Mouse (Mus musculus): ENCODE data around the gene Trim54. TPM values are rescaled to one million over a fixed set of nuclear protein-coding genes. Genes with fewer than 3 reads are reported as not detected.
A peak's percentile ranks its signal among the peaks of the same experiment; 100 is the strongest.

Trim54 gene
- polyA plus RNA-seq, 1 experiment from 2014 or later: 1.7 TPM

GRCm38 (mm10) chr5:31086606-31087005 lies 29.9 kb upstream of the Trim54 start:
- no peak overlapping the region for H3K9ac ChIP-seq
- H3K27ac ChIP-seq: no peak overlapping the region
- no peaks in the 10 kb centered on the region for H3K9me3 ChIP-seq
- 40% methylated on average over 7 of the region's 7 CpGs for WGBS
- H3K4me2 ChIP-seq (replicated peaks): no peak overlapping the region
- ATAC-seq (ENCODE audit: insufficient number of reproducible peaks, insufficient read depth, low FRiP score, low TSS enrichment): no peak
- no peaks in the 10 kb centered on the region for H3K36me3 ChIP-seq
- H3K27me3 ChIP-seq: peaks cover 61% of the 10 kb centered on the region
- no peak overlapping the region for H3K4me3 ChIP-seq
- H3K4me1 ChIP-seq: no peaks in the 10 kb centered on the region

- no peak overlapping the region for H3K9ac ChIP-seq
- H3K27me3 ChIP-seq: peaks cover 64% of the 10 kb centered on the region
- H3K9me3 ChIP-seq: no peaks in the 10 kb centered on the region
- no peak overlapping the region for H3K4me3 ChIP-seq
- WGBS: 81% methylated on average over 2 of the region's 2 CpGs
- ATAC-seq (ENCODE audit: insufficient number of reproducible peaks, insufficient read depth, low FRiP score, low TSS enrichment): no peak
- H3K27ac ChIP-seq: no peak overlapping the region
- no peaks in the 10 kb centered on the region for H3K36me3 ChIP-seq
- no peaks in the 10 kb centered on the region for H3K4me1 ChIP-seq
- no peak overlapping the region for H3K4me2 ChIP-seq (replicated peaks)
These were observed 29.4 kb upstream of the Trim54 start for GRCm38 (mm10) chr5:31087131-31087530.

GRCm38 (mm10) chr5:31092231-31092975 lies 24.1 kb upstream of the Trim54 start:
- WGBS: under 1% methylated on average over 48 of the region's 53 CpGs
- Histone ChIP-seq H3K27ac (no peak overlapping the region), H3K4me1 (peaks cover 30% of the 10 kb centered on the region), H3K4me3 (peak overlapping the region; percentile 38), H3K36me3 (no peaks in the 10 kb centered on the region), H3K9me3 (no peaks in the 10 kb centered on the region), H3K4me2 (replicated peaks) (peak overlapping the region; percentile 66), H3K27me3 (peaks cover 100% of the 10 kb centered on the region), H3K9ac (no peak overlapping the region)
- no peak for ATAC-seq (ENCODE audit: insufficient number of reproducible peaks, insufficient read depth, low FRiP score, low TSS enrichment)

- Histone ChIP-seq H3K36me3 (no peaks in the 10 kb centered on the region), H3K27me3 (peaks cover 98% of the 10 kb centered on the region), H3K9ac (peak overlapping the region; percentile 44; the same call in 1 of the 2 replicates), H3K27ac (no peak overlapping the region), H3K4me3 (peak overlapping the region; percentile 38), H3K9me3 (no peaks in the 10 kb centered on the region), H3K4me2 (replicated peaks) (peak overlapping the region; percentile 66), H3K4me1 (peaks cover 30% of the 10 kb centered on the region)
- no peak for ATAC-seq (ENCODE audit: insufficient number of reproducible peaks, insufficient read depth, low FRiP score, low TSS enrichment)
- 1% methylated on average over 51 of the region's 54 CpGs for WGBS
These were observed 23.1 kb upstream of the Trim54 start for GRCm38 (mm10) chr5:31093151-31094041.

- H3K9me3 ChIP-seq: no peaks in the 10 kb centered on the region
- H3K36me3 ChIP-seq: no peaks in the 10 kb centered on the region
- peak overlapping the region; percentile 35 for H3K4me2 ChIP-seq (replicated peaks)
- no peak overlapping the region for H3K9ac ChIP-seq
- peaks cover 30% of the 10 kb centered on the region for H3K4me1 ChIP-seq
- H3K27ac ChIP-seq: no peak overlapping the region
- no peak for ATAC-seq (ENCODE audit: insufficient number of reproducible peaks, insufficient read depth, low FRiP score, low TSS enrichment)
- H3K27me3 ChIP-seq: peaks cover 98% of the 10 kb centered on the region
- 1% methylated on average over 29 of the region's 29 CpGs for WGBS
- H3K4me3 ChIP-seq: peak overlapping the region; percentile 23
These were observed 22.3 kb upstream of the Trim54 start for GRCm38 (mm10) chr5:31094100-31094798.

GRCm38 (mm10) chr5:31094799-31095691 lies 21.5 kb upstream of the Trim54 start:
- H3K27me3 ChIP-seq: peaks cover 94% of the 10 kb centered on the region
- H3K4me3 ChIP-seq: peak overlapping the region; percentile 23
- no peaks in the 10 kb centered on the region for H3K36me3 ChIP-seq
- no peaks in the 10 kb centered on the region for H3K9me3 ChIP-seq
- no peak for ATAC-seq (ENCODE audit: insufficient number of reproducible peaks, insufficient read depth, low FRiP score, low TSS enrichment)
- H3K4me2 ChIP-seq (replicated peaks): peak overlapping the region; percentile 35
- H3K9ac ChIP-seq: no peak overlapping the region
- H3K27ac ChIP-seq: no peak overlapping the region
- peaks cover 30% of the 10 kb centered on the region for H3K4me1 ChIP-seq
- WGBS: under 1% methylated on average over 59 of the region's 59 CpGs

GRCm38 (mm10) chr5:31095711-31096480 lies 20.6 kb upstream of the Trim54 start:
- Histone ChIP-seq H3K4me1 (peaks cover 30% of the 10 kb centered on the region), H3K4me2 (replicated peaks) (peak overlapping the region; percentile 35; the same call in 1 of the 2 replicates), H3K4me3 (no peak overlapping the region; the same call in 1 of the 2 replicates), H3K27me3 (peaks cover 86% of the 10 kb centered on the region), H3K36me3 (no peaks in the 10 kb centered on the region), H3K27ac (no peak overlapping the region), H3K9ac (no peak overlapping the region), H3K9me3 (no peaks in the 10 kb centered on the region)
- ATAC-seq (ENCODE audit: insufficient number of reproducible peaks, insufficient read depth, low FRiP score, low TSS enrichment): no peak
- WGBS: 32% methylated on average over 11 of the region's 11 CpGs

GRCm38 (mm10) chr5:31105814-31106335 lies 10.6 kb upstream of the Trim54 start, which contains the start of gene Dnajc5g:
TSS of gene Dnajc5g (plus strand) at chr5:31106285.
- no peak within 1 kb of the TSS for H3K9ac ChIP-seq
- no peaks in the 10 kb centered on the region for H3K36me3 ChIP-seq
- no peak within 1 kb of the TSS for H3K27ac ChIP-seq
- H3K4me2 ChIP-seq (replicated peaks): no peak within 1 kb of the TSS
- H3K4me1 ChIP-seq: no peaks in the 10 kb centered on the region
- 84% methylated on average over 9 of the region's 9 CpGs for whole genome bisulfite sequencing
- no peaks in the 10 kb centered on the region for H3K9me3 ChIP-seq
- no peak for ATAC-seq (ENCODE audit: insufficient number of reproducible peaks, insufficient read depth, low FRiP score, low TSS enrichment)
- no peaks in the 10 kb centered on the region for H3K27me3 ChIP-seq
- no peak within 1 kb of the TSS for H3K4me3 ChIP-seq

- Histone ChIP-seq H3K4me3 (no peak within 1 kb of the TSS), H3K36me3 (no peaks in the 10 kb centered on the region), H3K27ac (no peak within 1 kb of the TSS), H3K9me3 (no peaks in the 10 kb centered on the region), H3K4me2 (replicated peaks) (no peak within 1 kb of the TSS), H3K4me1 (no peaks in the 10 kb centered on the region), H3K9ac (no peak within 1 kb of the TSS), H3K27me3 (no peaks in the 10 kb centered on the region)
- 92% methylated on average over 18 of the region's 18 CpGs for WGBS
- ATAC-seq (ENCODE audit: insufficient number of reproducible peaks, insufficient read depth, low FRiP score, low TSS enrichment): no peak
These were observed 8.5 kb upstream of the Trim54 start, which contains the start of gene Slc30a3 for GRCm38 (mm10) chr5:31108000-31108490. TSS of gene Slc30a3 (minus strand) at chr5:31108237.

- no peaks in the 10 kb centered on the region for H3K27me3 ChIP-seq
- no peak overlapping the region for H3K4me3 ChIP-seq
- no peaks in the 10 kb centered on the region for H3K36me3 ChIP-seq
- no peak overlapping the region for H3K9ac ChIP-seq
- no peaks in the 10 kb centered on the region for H3K9me3 ChIP-seq
- H3K4me2 ChIP-seq (replicated peaks): no peak overlapping the region
- H3K4me1 ChIP-seq: no peaks in the 10 kb centered on the region
- no peak for ATAC-seq (ENCODE audit: insufficient number of reproducible peaks, insufficient read depth, low FRiP score, low TSS enrichment)
- no peak overlapping the region for H3K27ac ChIP-seq
- WGBS: 27% methylated on average over 7 of the region's 7 CpGs
These were observed 5.7 kb upstream of the Trim54 start for GRCm38 (mm10) chr5:31110781-31111180.

Measured in embryonic facial prominence, embryonic 12.5 days (tissue).